Mouse (Mus musculus) intestine, postnatal 0 days (tissue): ENCODE results near the gene Csgalnact2. TPM values are rescaled to one million over a fixed set of nuclear protein-coding genes. Genes with fewer than 3 reads are reported as not detected.

ENCODE experiments used
- ATAC-seq: fragments of 200-750 bp; cut with Nextera tagmentation; 2 replicates; pipeline ENCODE4 v1.8.0; 2017; ENCODE audit warnings: mild to moderate bottlenecking, moderate TSS enrichment, moderate library complexity
- H3K27ac ChIP-seq: fragments of 300-500 bp; sonication (generic); 2 replicates; pipeline ENCODE4 v1.5.1; 2014; ENCODE audit warnings: mild to moderate bottlenecking, low read depth, low read length, moderate library complexity
- H3K27me3 ChIP-seq: fragments of 300-500 bp; sonication (generic); replicated peaks from 2 replicates; pipeline ENCODE4 v1.6.1; 2014; ENCODE audit warnings: low read length, mixed read lengths; ENCODE audit not compliant: control insufficient read depth, insufficient read depth
- H3K36me3 ChIP-seq: fragments of 300-500 bp; sonication (generic); 2 replicates; pipeline ENCODE4 v1.6.1; 2014; ENCODE audit warnings: mild to moderate bottlenecking, moderate library complexity; ENCODE audit not compliant: control insufficient read depth, insufficient read depth
- H3K4me1 ChIP-seq: fragments of 300-500 bp; sonication (generic); replicated peaks from 2 replicates; pipeline ENCODE4 v1.6.1; 2014; ENCODE audit warnings: antibody characterized with exemption, low read length, mixed read lengths; ENCODE audit not compliant: control insufficient read depth, insufficient read depth
- H3K4me2 ChIP-seq: fragments of 300-500 bp; sonication (generic); replicated peaks from 2 replicates; pipeline ENCODE4 v1.6.1; 2014; ENCODE audit warnings: low read depth, mild to moderate bottlenecking, moderate library complexity
- H3K4me3 ChIP-seq: fragments of 300-500 bp; sonication (generic); 2 replicates; pipeline ENCODE4 v1.5.1; 2014; ENCODE audit warnings: low read depth, low read length
- H3K9ac ChIP-seq: fragments of 300-500 bp; sonication (generic); 2 replicates; pipeline ENCODE4 v1.6.1; 2014; ENCODE audit warnings: mild to moderate bottlenecking, low read depth, low read length
- H3K9me3 ChIP-seq: fragments of 300-500 bp; sonication (generic); 2 replicates; pipeline ENCODE4 v1.6.1; 2016; ENCODE audit warnings: mixed run types; ENCODE audit not compliant: control insufficient read depth
- CTCF ChIP-seq: sonication (generic); IDR thresholded peaks from 2 replicates; pipeline ENCODE4 v1.5.1; 2016; ENCODE audit warnings: low read depth, mild to moderate bottlenecking, control low read depth, antibody characterized with exemption, moderate library complexity
- WGBS: fragments of 180-500 bp; shearing (Covaris S2); extraction: QIAGEN DNeasy Blood & Tissue Kit; methylation state at CpG from one replicate; pipeline ENCODE4 v1.1.7; 2014; 5-methylcytosine and 5-hydroxymethylcytosine counted together
- polyA plus RNA-seq: library from polyadenylated mRNA; unstranded; fragments of >200 nt; fragmentation: Nextera tagmentation; extraction: Ambion mirVana; gene quantifications from 2 replicates; pipeline ENCODE4 v1.2.1, GENCODE M21; 2015

Csgalnact2 gene
- polyA plus RNA-seq, 1 experiment from 2014 or later: 7.0 TPM

GRCm38 (mm10) chr6:118076748-118077147 is 62.2 kb downstream of the Csgalnact2 start:
- WGBS: 86% methylated on average over 8 of the region's 8 CpGs

DNA sequence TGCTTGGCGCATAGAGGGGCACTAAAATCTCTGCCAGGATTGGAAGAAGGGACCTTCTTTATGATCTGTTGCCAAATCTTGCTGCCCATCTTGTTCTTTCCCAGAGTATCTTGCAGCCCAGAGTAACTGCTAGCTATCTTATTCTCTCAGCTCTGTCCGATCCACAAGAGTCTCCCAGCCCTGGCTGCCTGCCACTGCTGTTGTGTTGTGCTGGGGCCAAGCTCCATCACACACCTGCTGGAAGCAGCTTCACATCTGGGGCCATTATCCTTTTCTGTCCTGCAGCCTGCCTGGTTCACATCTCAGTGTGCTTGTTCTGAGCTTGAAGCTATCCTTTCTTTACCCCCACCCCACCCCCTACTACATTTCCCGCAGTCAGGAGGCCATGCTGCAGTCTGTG is 62.7 kb downstream of the Csgalnact2 start:
- Histone ChIP-seq H3K9ac (no peak overlapping the region), H3K9me3 (no peaks in the 10 kb centered on the region), H3K4me3 (no peak overlapping the region), H3K4me1 (no peaks in the 10 kb centered on the region), H3K4me2 (no peak overlapping the region), H3K27me3 (no peaks in the 10 kb centered on the region), H3K36me3 (no peaks in the 10 kb centered on the region), H3K27ac (no peak overlapping the region)
- ATAC-seq: no peak
- 81% methylated on average over 3 of the region's 3 CpGs for WGBS
- no peak for TF ChIP-seq CTCF

More at GRCm38 (mm10) chr6:118076748-118077147, 62.2 kb downstream of the Csgalnact2 start:
- no peak overlapping the region for H3K27ac ChIP-seq
- no peaks in the 10 kb centered on the region for H3K27me3 ChIP-seq
- no peaks in the 10 kb centered on the region for H3K4me1 ChIP-seq
- no peak for ATAC-seq
- no peak overlapping the region for H3K4me2 ChIP-seq
- H3K4me3 ChIP-seq: no peak overlapping the region
- no peak for TF ChIP-seq CTCF
- H3K9me3 ChIP-seq: no peaks in the 10 kb centered on the region
- no peak overlapping the region for H3K9ac ChIP-seq
- no peaks in the 10 kb centered on the region for H3K36me3 ChIP-seq

DNA sequence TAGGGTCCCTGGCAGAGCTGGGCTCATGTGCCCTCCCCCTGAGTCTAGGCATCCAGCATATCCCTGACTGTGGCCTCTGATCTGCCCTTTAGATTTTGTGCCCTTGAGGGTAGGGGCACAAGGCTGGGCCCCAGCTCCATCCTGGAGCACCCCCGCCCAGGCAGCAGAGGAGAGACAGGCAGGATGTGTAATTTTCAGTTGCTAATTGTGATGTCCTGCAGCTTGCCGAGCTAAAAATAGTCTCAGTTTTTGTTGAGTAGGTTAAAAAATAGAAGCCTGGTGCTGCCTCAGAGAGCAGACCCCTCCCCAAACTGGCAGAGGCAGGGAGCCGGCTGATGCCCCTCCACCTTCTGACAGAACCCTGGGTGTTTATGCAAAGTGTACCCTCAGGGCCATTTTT is 64.8 kb downstream of the Csgalnact2 start:
- no peak for TF ChIP-seq CTCF
- Histone ChIP-seq H3K27me3 (no peaks in the 10 kb centered on the region), H3K4me1 (no peaks in the 10 kb centered on the region), H3K4me2 (no peak overlapping the region), H3K4me3 (no peak overlapping the region), H3K36me3 (no peaks in the 10 kb centered on the region), H3K9ac (no peak overlapping the region), H3K9me3 (no peaks in the 10 kb centered on the region), H3K27ac (no peak overlapping the region)
- no peak for ATAC-seq
- 58% methylated on average over 3 of the region's 3 CpGs for WGBS

GRCm38 (mm10) chr6:118072176-118072575 is 66.8 kb downstream of the Csgalnact2 start:
- no peak for TF ChIP-seq CTCF

GRCm38 (mm10) chr6:118071416-118071815 is 67.5 kb downstream of the Csgalnact2 start:
- Histone ChIP-seq H3K36me3 (no peaks in the 10 kb centered on the region), H3K9ac (no peak overlapping the region), H3K27me3 (no peaks in the 10 kb centered on the region), H3K9me3 (no peaks in the 10 kb centered on the region), H3K4me3 (no peak overlapping the region), H3K27ac (no peak overlapping the region), H3K4me2 (no peak overlapping the region), H3K4me1 (no peaks in the 10 kb centered on the region)
- ATAC-seq: no peak
- 83% methylated on average over 3 of the region's 3 CpGs for WGBS
- no peak for TF ChIP-seq CTCF

More at GRCm38 (mm10) chr6:118072176-118072575, 66.8 kb downstream of the Csgalnact2 start:
- no peak overlapping the region for H3K9ac ChIP-seq
- no peaks in the 10 kb centered on the region for H3K9me3 ChIP-seq
- H3K27ac ChIP-seq: no peak overlapping the region
- WGBS: 74% methylated on average over 1 of the region's 1 CpGs
- H3K36me3 ChIP-seq: no peaks in the 10 kb centered on the region
- no peak overlapping the region for H3K4me3 ChIP-seq
- ATAC-seq: no peak
- H3K27me3 ChIP-seq: no peaks in the 10 kb centered on the region
- no peak overlapping the region for H3K4me2 ChIP-seq
- H3K4me1 ChIP-seq: no peaks in the 10 kb centered on the region

DNA sequence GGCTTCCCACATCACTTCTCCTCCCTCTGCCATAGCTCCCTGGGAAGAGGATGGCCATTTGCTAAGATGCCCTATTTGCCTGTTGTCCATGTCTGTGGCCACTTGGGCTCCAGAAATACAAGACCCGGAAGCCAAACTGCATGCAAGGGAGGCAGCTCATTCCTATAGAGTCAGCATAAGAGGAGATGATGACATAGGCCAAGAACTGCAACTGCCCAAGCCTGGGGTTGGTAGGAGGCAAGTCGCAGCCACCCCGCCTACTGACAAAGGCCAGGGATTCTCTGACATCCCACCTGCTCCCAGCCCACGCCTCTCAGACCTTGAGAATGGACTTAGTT is 68.0 kb downstream of the Csgalnact2 start:
- Histone ChIP-seq H3K4me1 (no peaks in the 10 kb centered on the region), H3K9ac (no peak overlapping the region), H3K4me3 (no peak overlapping the region), H3K4me2 (no peak overlapping the region), H3K9me3 (no peaks in the 10 kb centered on the region), H3K27me3 (no peaks in the 10 kb centered on the region), H3K27ac (no peak overlapping the region), H3K36me3 (no peaks in the 10 kb centered on the region)
- TF ChIP-seq CTCF: no peak
- ATAC-seq: no peak
- 86% methylated on average over 4 of the region's 4 CpGs for WGBS
